Comparison of ENCODE assay signal across 8 mouse cellular contexts in genomic region chr17:57248771-57249170, GRCm38 (mm10). TPM values are rescaled to one million over a fixed set of nuclear protein-coding genes. Genes with fewer than 3 reads are reported as not detected.
DNase-seq lines count a peak whose midpoint lies in the region; ATAC-seq and TF ChIP-seq lines count a peak whose summit lies in the region.

No protein-coding gene starts in this region.

- TF ChIP-seq CTCF in testis, adult 2 months (IDR thresholded peaks at IDR 0.05; ENCODE audit: control insufficient read depth, insufficient read depth, insufficient replicate concordance, low read depth, low read length), result no peak

- peak overlapping the region; percentile 78 for H3K27ac ChIP-seq in testis, adult 2 months (ENCODE audit: control insufficient read depth, insufficient read depth, low read depth, low read length)
- H3K27ac ChIP-seq in intestine, embryonic 14.5 days (ENCODE audit: low read depth), result peak overlapping the region; percentile 80

- no peaks in the 10 kb centered on the region for H3K27me3 ChIP-seq in testis, adult 2 months (ENCODE audit: control insufficient read depth, insufficient read depth, low read length)
- no peaks in the 10 kb centered on the region for H3K27me3 ChIP-seq in intestine, embryonic 14.5 days (replicated peaks; ENCODE audit: control insufficient read depth, insufficient read depth, low read length)

- DNase-seq in CD4-positive, CD25-positive, alpha-beta regulatory T cell, adult 2 months (ENCODE audit: low read depth, low spot score), result peak; percentile 54
- DNase-seq in testis, postnatal 10 days (ENCODE audit: low spot score), result no peak
- no peak for DNase-seq in intestine, embryonic 14.5 days (ENCODE audit: low spot score)
- DNase-seq in lung, postnatal 14 days, result peak; percentile 33
- DNase-seq in right cerebral cortex, adult 2 months (ENCODE audit: low spot score in 2 of 2), result no peak

- H3K9ac ChIP-seq in intestine, embryonic 14.5 days (ENCODE audit: low read length), result peak overlapping the region; percentile 20; the same call in 1 of the 2 replicates

- H3K4me1 ChIP-seq in testis, adult 2 months (ENCODE audit: control insufficient read depth, insufficient read depth, low read length), result peaks cover 32% of the 10 kb centered on the region
- H3K4me1 ChIP-seq in intestine, embryonic 14.5 days (replicated peaks; ENCODE audit: control insufficient read depth, insufficient read depth, low read length), result peaks cover 5% of the 10 kb centered on the region; the same call in 1 of the 2 replicates

- H3K4me3 ChIP-seq in testis, adult 2 months (ENCODE audit: control insufficient read depth, low read depth, low read length), result peak overlapping the region; percentile 87
- peak overlapping the region; percentile 81 for H3K4me3 ChIP-seq in intestine, embryonic 14.5 days (ENCODE audit: low read depth, low read length)

- WGBS in intestine, embryonic 14.5 days, result 11% methylated on average over 13 of the region's 13 CpGs

- no peaks in the 10 kb centered on the region for H3K9me3 ChIP-seq in intestine, embryonic 14.5 days (ENCODE audit: control insufficient read depth, low read length)

- ATAC-seq in CD4-positive, CD25-positive, alpha-beta regulatory T cell, adult 4 months, result no peak
- no peak for ATAC-seq in intestine, embryonic 14.5 days (replicated peaks; ENCODE audit: low FRiP score, low TSS enrichment, low read depth)
- no peak for ATAC-seq in activated CD4-positive, CD25-positive, alpha-beta regulatory T cell, adult 4 months

- no peaks in the 10 kb centered on the region; the same call in 1 of the 2 replicates for H3K36me3 ChIP-seq in testis, adult 2 months (ENCODE audit: control insufficient read depth, insufficient read depth, low read length)
- peaks cover 19% of the 10 kb centered on the region for H3K36me3 ChIP-seq in intestine, embryonic 14.5 days (ENCODE audit: control insufficient read depth, insufficient read depth, low read length)

- H3K4me2 ChIP-seq in intestine, embryonic 14.5 days (ENCODE audit: low read length), result peak overlapping the region; percentile 92

- no peak for TF ChIP-seq POLR2A in testis, adult 2 months (IDR thresholded peaks at IDR 0.05; ENCODE audit: control insufficient read depth, low read depth, low read length)

RNA-seq across cellular contexts. Expression of gene Trip10, which starts 0.5 kb away (rescaled TPM):
- 1 to 10 TPM; 2.6 to 3.6 TPM for polyA plus RNA-seq in CD4-positive, CD25-positive, alpha-beta regulatory T cell, adult 4 months (2017; shearing (Covaris generic))
- polyA plus RNA-seq in testis, adult 2 months (2012; rRNA removed), result 4.5 and 5.6 TPM in 2 replicates
- polyA plus RNA-seq in intestine, embryonic 14.5 days (2014; fragmentation: Nextera tagmentation; extraction: Ambion mirVana), result 40.5 and 41.6 TPM in 2 replicates
- 1 to 10 TPM; 1.7 to 2.5 TPM for polyA plus RNA-seq in activated CD4-positive, CD25-positive, alpha-beta regulatory T cell, adult 4 months (2017; shearing (Covaris generic))

RNA-seq across cellular contexts. Expression of gene Gpr108, which starts 0.5 kb away (rescaled TPM):
- 10 to 100 TPM; 62.0 to 94.4 TPM for polyA plus RNA-seq in CD4-positive, CD25-positive, alpha-beta regulatory T cell, adult 4 months (2017; shearing (Covaris generic))
- polyA plus RNA-seq in testis, adult 2 months (2012; rRNA removed), result 34.1 and 37.3 TPM in 2 replicates
- polyA plus RNA-seq in intestine, embryonic 14.5 days (2014; fragmentation: Nextera tagmentation; extraction: Ambion mirVana), result 34.1 and 37.1 TPM in 2 replicates
- polyA plus RNA-seq in activated CD4-positive, CD25-positive, alpha-beta regulatory T cell, adult 4 months (2017; shearing (Covaris generic)), result 10 to 100 TPM; 46.4 to 55.8 TPM

RNA-seq across cellular contexts. Expression of gene C3, which starts 20.8 kb away (rescaled TPM):
- polyA plus RNA-seq in CD4-positive, CD25-positive, alpha-beta regulatory T cell, adult 4 months (2017; shearing (Covaris generic)), result 1 to 10 TPM in 1 of 2 experiments, under 1 TPM in 1; 0.85 to 1.3 TPM
- 6.3 and 12.4 TPM in 2 replicates for polyA plus RNA-seq in testis, adult 2 months (2012; rRNA removed)
- 0.66 and 0.70 TPM in 2 replicates for polyA plus RNA-seq in intestine, embryonic 14.5 days (2014; fragmentation: Nextera tagmentation; extraction: Ambion mirVana)
- polyA plus RNA-seq in activated CD4-positive, CD25-positive, alpha-beta regulatory T cell, adult 4 months (2017; shearing (Covaris generic)), result under 1 TPM in 1 of 2 experiments, not detected in 1; 0.41 TPM

RNA-seq across cellular contexts. Expression of gene Vav1, which starts 30.1 kb away (rescaled TPM):
- 100 to 1,000 TPM in 1 of 2 experiments, 10 to 100 TPM in 1; 88.9 to 130 TPM for polyA plus RNA-seq in CD4-positive, CD25-positive, alpha-beta regulatory T cell, adult 4 months (2017; shearing (Covaris generic))
- 7.4 and 8.4 TPM in 2 replicates for polyA plus RNA-seq in testis, adult 2 months (2012; rRNA removed)
- 2.1 and 3.8 TPM in 2 replicates for polyA plus RNA-seq in intestine, embryonic 14.5 days (2014; fragmentation: Nextera tagmentation; extraction: Ambion mirVana)
- polyA plus RNA-seq in activated CD4-positive, CD25-positive, alpha-beta regulatory T cell, adult 4 months (2017; shearing (Covaris generic)), result 10 to 100 TPM; 74.1 to 83.7 TPM

RNA-seq across cellular contexts. Expression of gene Tnfsf14, which starts 54.8 kb away (rescaled TPM):
- polyA plus RNA-seq in CD4-positive, CD25-positive, alpha-beta regulatory T cell, adult 4 months (2017; shearing (Covaris generic)), result 10 to 100 TPM in 1 of 2 experiments, 1 to 10 TPM in 1; 5.9 to 11.7 TPM
- polyA plus RNA-seq in testis, adult 2 months (2012; rRNA removed), result not detected in 2 replicates
- 0.19 TPM in 1 of 2 replicates, not detected in the other for polyA plus RNA-seq in intestine, embryonic 14.5 days (2014; fragmentation: Nextera tagmentation; extraction: Ambion mirVana)
- polyA plus RNA-seq in activated CD4-positive, CD25-positive, alpha-beta regulatory T cell, adult 4 months (2017; shearing (Covaris generic)), result 10 to 100 TPM in 1 of 2 experiments, 1 to 10 TPM in 1; 7.9 to 12.8 TPM

Comparison
In these comparisons a context has a peak if more than half of its experiments do, and no peak if none do; other contexts are left out.
1. DNase-seq: peak in CD4-positive, CD25-positive, alpha-beta regulatory T cell, adult 2 months (single experiment) and lung, postnatal 14 days (single experiment); none in testis, postnatal 10 days (single experiment), intestine, embryonic 14.5 days (single experiment) and right cerebral cortex, adult 2 months (0 of 2).